Mouse (Mus musculus): ENCODE results near the gene Sdc3.

DNA sequence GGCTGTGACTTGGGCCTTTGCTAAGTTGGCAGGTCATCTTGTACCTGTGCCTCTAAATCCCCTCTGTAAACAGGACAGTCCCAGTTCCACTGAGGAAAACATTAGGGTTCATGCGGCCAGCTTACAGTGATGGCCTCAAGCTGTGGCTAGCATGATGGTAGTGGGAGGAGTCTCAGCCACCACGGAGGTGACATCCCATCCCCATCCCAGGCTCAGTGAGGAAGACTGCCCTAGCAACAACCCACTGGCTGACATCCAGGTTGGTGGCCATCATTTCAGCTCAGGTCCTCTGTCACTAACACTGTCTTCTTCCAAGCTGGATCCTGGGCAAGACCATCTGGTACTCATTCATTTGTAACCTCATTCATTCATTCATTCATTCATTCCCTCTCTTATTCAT is 12.0 kb downstream of the Sdc3 start:
- no peak for TF ChIP-seq CTCF (IDR thresholded peaks at IDR 0.05; ENCODE audit: insufficient read depth, low read length)
- no peak for TF ChIP-seq POLR2A (IDR thresholded peaks at IDR 0.05; ENCODE audit: borderline replicate concordance, extremely low read depth, low read depth, low read length)

Data from lung, adult 2 months (tissue).